Mouse (Mus musculus) kidney, embryonic 16.5 days (tissue): Measurements from ENCODE around the gene Mfap1b. TPM values are rescaled to one million over a fixed set of nuclear protein-coding genes. Genes with fewer than 3 reads are reported as not detected.

ENCODE experiments used
- ATAC-seq: fragments of 200-750 bp; cut with Nextera tagmentation; 2 replicates; pipeline ENCODE4 v1.8.0; 2017; ENCODE audit warnings: moderate TSS enrichment; ENCODE audit not compliant: low FRiP score, low TSS enrichment
- H3K27ac ChIP-seq: fragments of 300-500 bp; sonication (generic); 2 replicates; pipeline ENCODE4 v1.5.1; 2014; ENCODE audit warnings: low read length
- H3K27me3 ChIP-seq: fragments of 300-500 bp; sonication (generic); 2 replicates; pipeline ENCODE4 v1.6.1; 2014; ENCODE audit warnings: low read length, control low read depth, mixed read lengths; ENCODE audit not compliant: insufficient read depth
- H3K36me3 ChIP-seq: fragments of 300-500 bp; sonication (generic); 2 replicates; pipeline ENCODE4 v1.6.1; 2014; ENCODE audit warnings: low read length, control low read depth, mixed read lengths; ENCODE audit not compliant: insufficient read depth
- H3K4me1 ChIP-seq: fragments of 300-500 bp; sonication (generic); 2 replicates; pipeline ENCODE4 v1.6.1; 2014; ENCODE audit warnings: low read length, control low read depth, mixed read lengths; ENCODE audit not compliant: insufficient read depth
- H3K4me2 ChIP-seq: fragments of 300-500 bp; sonication (generic); replicated peaks from 2 replicates; pipeline ENCODE4 v1.6.1; 2014; ENCODE audit warnings: low read depth, low read length
- H3K4me3 ChIP-seq: fragments of 300-500 bp; sonication (generic); 2 replicates; pipeline ENCODE4 v1.5.1; 2014; ENCODE audit warnings: mild to moderate bottlenecking, low read length
- H3K9ac ChIP-seq: fragments of 300-500 bp; sonication (generic); replicated peaks from 2 replicates; pipeline ENCODE4 v1.6.1; 2014; ENCODE audit warnings: low read length
- H3K9me3 ChIP-seq: fragments of 300-500 bp; sonication (generic); 2 replicates; pipeline ENCODE4 v1.6.1; 2016; ENCODE audit warnings: low read length, control low read depth
- WGBS: fragments of 180-500 bp; shearing (Covaris S2); extraction: QIAGEN DNeasy Blood & Tissue Kit; methylation state at CpG from one replicate; pipeline ENCODE4 v1.1.7; 2014; 5-methylcytosine and 5-hydroxymethylcytosine counted together
- polyA plus RNA-seq: library from polyadenylated mRNA; unstranded; fragments of >200 nt; fragmentation: Nextera tagmentation; extraction: Ambion mirVana; gene quantifications from 2 replicates; pipeline ENCODE4 v1.2.1, GENCODE M21; 2015

The Mfap1b gene
- polyA plus RNA-seq, 1 experiment from 2014 or later, result 56.7 TPM

GRCm38 (mm10) chr2:121449545-121450011 lies 24.3 kb downstream of the Mfap1b start:
- Histone ChIP-seq H3K27ac (peak overlapping the region; percentile 91), H3K4me1 (peaks cover 21% of the 10 kb centered on the region), H3K9ac (peak overlapping the region; percentile 97), H3K9me3 (no peaks in the 10 kb centered on the region), H3K36me3 (peaks cover 27% of the 10 kb centered on the region), H3K4me3 (peak overlapping the region; percentile 97), H3K4me2 (peak overlapping the region; percentile 77), H3K27me3 (no peaks in the 10 kb centered on the region)
- peak; percentile 64 for ATAC-seq
- WGBS, result under 1% methylated on average over 53 of the region's 54 CpGs

- H3K4me2 ChIP-seq, result peak within 1 kb of the TSS; percentile 77
- H3K4me3 ChIP-seq, result peak within 1 kb of the TSS; percentile 97
- H3K9ac ChIP-seq, result peak within 1 kb of the TSS; percentile 97
- ATAC-seq, result peak; percentile 98
- H3K9me3 ChIP-seq, result no peaks in the 10 kb centered on the region
- peaks cover 27% of the 10 kb centered on the region for H3K36me3 ChIP-seq
- H3K27me3 ChIP-seq, result no peaks in the 10 kb centered on the region
- H3K27ac ChIP-seq, result peak within 1 kb of the TSS; percentile 91
- H3K4me1 ChIP-seq, result peaks cover 21% of the 10 kb centered on the region
- under 1% methylated on average over 70 of the region's 74 CpGs for WGBS
Measured at GRCm38 (mm10) chr2:121448739-121449535, 24.9 kb downstream of the Mfap1b start, which contains the start of gene Serf2. TSS of gene Serf2 (plus strand) at chr2:121449195.

GRCm38 (mm10) chr2:121448136-121448535 lies 25.7 kb downstream of the Mfap1b start:
- H3K4me3 ChIP-seq, result peak overlapping the region; percentile 97
- 15% methylated on average over 9 of the region's 9 CpGs for WGBS
- peak overlapping the region; percentile 61 for H3K4me2 ChIP-seq
- H3K36me3 ChIP-seq, result peaks cover 20% of the 10 kb centered on the region; the same call in 1 of the 2 replicates
- peaks cover 23% of the 10 kb centered on the region for H3K4me1 ChIP-seq
- H3K9ac ChIP-seq, result peak overlapping the region; percentile 62
- H3K9me3 ChIP-seq, result no peaks in the 10 kb centered on the region
- no peak for ATAC-seq
- peak overlapping the region; percentile 91 for H3K27ac ChIP-seq
- no peaks in the 10 kb centered on the region for H3K27me3 ChIP-seq

DNA sequence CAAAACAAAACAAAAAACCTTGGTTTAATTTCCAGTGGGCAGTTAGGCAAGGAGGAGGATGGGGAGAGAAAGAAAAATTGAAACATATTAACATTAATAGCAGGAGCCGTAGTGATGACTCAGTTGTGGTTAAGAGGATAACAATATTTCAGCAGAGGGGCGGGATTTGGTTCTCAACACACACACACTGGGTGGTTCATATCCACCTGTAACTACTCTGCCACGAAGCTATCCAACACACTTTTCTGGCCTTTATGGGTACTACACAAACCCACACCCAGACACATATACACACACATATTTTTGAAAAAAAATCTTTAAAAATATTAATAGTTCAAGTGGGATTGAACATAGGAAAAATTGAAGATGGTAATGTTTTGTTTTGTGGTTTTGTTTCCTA lies 26.9 kb downstream of the Mfap1b start:
- no peak overlapping the region for H3K4me2 ChIP-seq
- H3K27ac ChIP-seq, result no peak overlapping the region
- H3K9me3 ChIP-seq, result no peaks in the 10 kb centered on the region
- H3K4me3 ChIP-seq, result no peak overlapping the region
- H3K27me3 ChIP-seq, result no peaks in the 10 kb centered on the region
- WGBS, result 86% methylated on average over 3 of the region's 3 CpGs
- H3K4me1 ChIP-seq, result peaks cover 26% of the 10 kb centered on the region
- no peak overlapping the region for H3K9ac ChIP-seq
- H3K36me3 ChIP-seq, result peaks cover 9% of the 10 kb centered on the region; the same call in 1 of the 2 replicates
- no peak for ATAC-seq

DNA sequence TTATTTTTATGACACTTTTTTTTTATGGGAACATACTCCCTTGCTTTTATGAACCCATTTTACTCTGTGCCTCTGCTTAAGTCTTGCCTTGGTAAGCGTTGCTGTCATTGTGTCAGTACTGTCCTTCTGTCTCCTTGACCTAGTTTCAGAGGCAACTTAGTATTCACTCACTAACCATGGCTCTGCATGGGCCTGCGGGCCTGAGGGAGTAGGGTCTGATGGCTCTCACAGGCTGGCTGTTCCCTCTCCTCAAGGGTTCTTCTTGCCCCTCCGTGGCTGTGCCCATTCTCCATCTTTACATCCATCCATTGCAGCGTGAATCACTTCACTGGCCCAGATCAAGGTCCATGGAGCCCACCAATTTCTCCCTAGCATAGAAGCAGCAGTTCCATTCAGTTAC lies 27.4 kb downstream of the Mfap1b start:
- H3K4me1 ChIP-seq, result peaks cover 28% of the 10 kb centered on the region
- no peak overlapping the region for H3K9ac ChIP-seq
- no peak for ATAC-seq
- no peak overlapping the region for H3K4me3 ChIP-seq
- H3K36me3 ChIP-seq, result peaks cover 7% of the 10 kb centered on the region; the same call in 1 of the 2 replicates
- no peaks in the 10 kb centered on the region for H3K9me3 ChIP-seq
- WGBS, result 75% methylated on average over 4 of the region's 4 CpGs
- H3K27me3 ChIP-seq, result no peaks in the 10 kb centered on the region
- H3K4me2 ChIP-seq, result no peak overlapping the region
- no peak overlapping the region for H3K27ac ChIP-seq

GRCm38 (mm10) chr2:121445117-121445516 lies 28.8 kb downstream of the Mfap1b start:
- H3K4me1 ChIP-seq, result peaks cover 16% of the 10 kb centered on the region
- 81% methylated on average over 3 of the region's 3 CpGs for WGBS
- H3K36me3 ChIP-seq, result no peaks in the 10 kb centered on the region
- no peak overlapping the region for H3K4me3 ChIP-seq
- ATAC-seq, result no peak
- H3K27ac ChIP-seq, result no peak overlapping the region
- H3K27me3 ChIP-seq, result no peaks in the 10 kb centered on the region
- H3K9me3 ChIP-seq, result no peaks in the 10 kb centered on the region
- no peak overlapping the region for H3K9ac ChIP-seq
- H3K4me2 ChIP-seq, result no peak overlapping the region

DNA sequence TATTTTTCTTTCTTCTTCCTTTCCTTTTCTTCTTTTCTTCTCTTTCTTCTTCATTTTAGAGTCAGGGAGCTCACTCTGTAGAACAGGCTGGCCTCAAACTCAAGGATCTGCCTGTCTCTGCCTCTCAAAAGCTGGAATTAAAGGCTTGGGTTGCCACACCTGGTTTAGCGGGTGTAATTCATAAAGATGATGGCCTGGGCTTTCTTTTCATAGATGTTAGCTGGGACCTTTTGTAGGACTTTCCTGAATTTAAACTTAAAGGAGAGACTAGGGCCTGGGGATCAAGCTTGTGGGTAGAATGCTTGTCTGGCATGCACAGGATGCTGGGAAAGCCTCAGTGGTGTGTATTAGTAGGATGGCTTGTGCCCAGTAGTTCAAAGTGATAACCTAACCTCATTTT lies 29.7 kb downstream of the Mfap1b start, which contains the start of gene Ell3:
TSS of gene Ell3 (minus strand) at position 101 of the 400 bp plus-strand sequence.
- H3K36me3 ChIP-seq, result peaks cover 4% of the 10 kb centered on the region
- H3K27me3 ChIP-seq, result no peaks in the 10 kb centered on the region
- H3K9me3 ChIP-seq, result no peaks in the 10 kb centered on the region
- H3K9ac ChIP-seq, result no peak within 1 kb of the TSS
- H3K4me2 ChIP-seq, result peak within 1 kb of the TSS; percentile 60
- peaks cover 16% of the 10 kb centered on the region for H3K4me1 ChIP-seq
- WGBS, result 89% methylated on average over 1 of the region's 1 CpGs
- no peak for ATAC-seq
- H3K27ac ChIP-seq, result no peak within 1 kb of the TSS
- H3K4me3 ChIP-seq, result peak within 1 kb of the TSS; percentile 46

GRCm38 (mm10) chr2:121443068-121443349 lies 30.9 kb downstream of the Mfap1b start:
- H3K36me3 ChIP-seq, result peaks cover 10% of the 10 kb centered on the region
- H3K4me2 ChIP-seq, result peak overlapping the region; percentile 60
- peaks cover 15% of the 10 kb centered on the region for H3K4me1 ChIP-seq
- WGBS, result 3% methylated on average over 8 of the region's 8 CpGs
- peak overlapping the region; percentile 63 for H3K9ac ChIP-seq
- no peaks in the 10 kb centered on the region for H3K9me3 ChIP-seq
- no peak for ATAC-seq
- H3K4me3 ChIP-seq, result peak overlapping the region; percentile 46
- no peak overlapping the region for H3K27ac ChIP-seq
- no peaks in the 10 kb centered on the region for H3K27me3 ChIP-seq

- H3K36me3 ChIP-seq, result peaks cover 16% of the 10 kb centered on the region
- H3K27me3 ChIP-seq, result no peaks in the 10 kb centered on the region
- peak overlapping the region; percentile 63 for H3K9ac ChIP-seq
- H3K4me2 ChIP-seq, result peak overlapping the region; percentile 60
- H3K9me3 ChIP-seq, result no peaks in the 10 kb centered on the region
- H3K4me1 ChIP-seq, result peaks cover 12% of the 10 kb centered on the region
- peak overlapping the region; percentile 46 for H3K4me3 ChIP-seq
- 1% methylated on average over 30 of the region's 30 CpGs for WGBS
- no peak overlapping the region for H3K27ac ChIP-seq
- peak; percentile 88 for ATAC-seq
Measured at GRCm38 (mm10) chr2:121442259-121443067, 31.4 kb downstream of the Mfap1b start.
